Mouse (Mus musculus) ovary, postnatal 14 days (tissue): Measurements from ENCODE around the gene Sema5a.
"Not testable (repeated sequence)": the region's sequence is repeated elsewhere in the genome, so short reads cannot be mapped to it uniquely, and the experiment has no call there.

Experiments
- DNase-seq: peaks from one replicate; pipeline ENCODE4 v3.0.0; 2022; ENCODE audit warnings: low spot score

The Sema5a gene

GRCm38 (mm10) chr15:32244344-32244955, at the start of gene Sema5a:
Gene Sema5a (plus strand): TSS chr15:32244810.
- DNase-seq = peak; percentile 54

DNA sequence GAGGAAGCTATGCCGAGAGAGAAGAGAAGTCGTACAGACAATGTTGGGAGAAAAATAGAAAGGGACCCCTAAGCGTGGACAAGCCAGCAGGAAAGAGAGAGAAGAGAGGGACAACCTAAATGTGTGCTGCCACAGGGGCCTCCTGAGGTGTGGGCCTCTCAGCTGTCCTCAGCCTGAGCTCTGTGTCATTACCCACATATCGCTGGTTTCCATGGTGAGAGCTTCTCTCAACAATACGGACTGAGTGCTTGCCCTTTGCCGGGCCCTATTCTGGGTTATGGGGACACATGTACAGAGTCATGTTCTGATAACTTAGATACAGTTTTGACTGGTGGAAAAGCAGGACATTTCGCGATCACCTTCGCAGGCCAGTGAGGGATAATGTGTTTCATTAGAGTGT, 46.5 kb upstream of the Sema5a start:
- no peak for DNase-seq

DNA sequence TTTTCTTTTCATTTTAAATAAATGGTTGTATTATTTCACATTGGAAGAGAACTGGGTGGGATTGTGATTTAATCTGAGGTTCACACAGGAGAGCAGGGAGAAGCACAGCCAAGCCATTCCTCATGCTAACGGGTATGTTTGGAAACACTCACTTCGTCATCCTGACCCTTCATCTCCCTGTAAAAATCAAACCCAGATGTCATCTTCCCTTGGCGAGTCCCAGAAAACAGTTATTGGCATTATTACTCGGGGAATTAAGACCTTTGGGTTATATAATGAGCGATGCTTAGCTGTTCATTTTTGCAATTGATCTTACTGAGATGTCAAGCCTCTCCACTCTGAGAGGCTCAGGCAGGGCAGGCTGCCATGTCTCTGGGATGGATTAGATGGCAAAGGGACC, 46.0 kb upstream of the Sema5a start:
- DNase-seq = no peak

GRCm38 (mm10) chr15:32203242-32203641, 41.4 kb upstream of the Sema5a start:
- DNase-seq = no peak

- no peak for DNase-seq
Observed at GRCm38 (mm10) chr15:32204908-32205307, 39.7 kb upstream of the Sema5a start.

DNA sequence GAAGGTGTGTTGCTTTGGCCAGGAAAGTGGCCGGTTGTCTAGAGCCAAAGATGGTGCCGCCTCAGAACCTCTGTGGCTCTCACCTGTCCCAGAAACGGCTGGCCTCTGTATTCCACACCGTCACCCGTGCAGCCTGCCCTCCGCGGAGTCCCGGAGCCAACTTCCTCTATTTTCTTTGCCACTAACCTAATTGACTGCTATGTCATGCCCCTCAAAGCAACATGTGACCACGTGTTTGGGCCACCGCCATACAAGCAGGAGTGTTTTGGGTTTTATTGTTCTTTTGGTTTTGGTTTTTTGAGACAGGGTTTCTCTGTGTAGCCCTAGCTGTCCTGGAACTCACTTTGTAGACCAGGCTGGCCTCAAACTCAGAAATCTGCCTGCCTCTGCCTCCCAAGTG, 29.9 kb upstream of the Sema5a start:
- not testable (repeated sequence) for DNase-seq

DNA sequence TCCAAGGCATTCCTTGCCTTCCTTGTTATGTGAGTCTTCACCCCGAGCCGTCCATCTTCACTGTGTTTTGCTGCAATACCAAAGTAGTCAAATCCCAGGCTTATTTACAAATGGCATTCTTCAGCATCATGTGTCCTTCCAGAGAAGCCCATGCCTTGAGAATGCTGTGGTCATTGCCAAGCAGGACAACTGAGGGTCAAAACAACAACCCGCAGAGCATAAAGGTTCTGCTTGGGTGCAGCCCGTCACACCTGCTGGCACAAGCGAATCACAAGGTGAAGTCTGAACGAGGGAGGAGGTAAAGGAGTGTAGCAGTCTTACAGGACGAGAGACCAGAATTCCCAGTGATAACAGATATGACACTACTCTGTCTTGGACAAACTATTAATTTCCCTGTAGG, 21.6 kb upstream of the Sema5a start:
- no peak for DNase-seq

GRCm38 (mm10) chr15:32225394-32225793, 19.2 kb upstream of the Sema5a start:
- DNase-seq = no peak

DNA sequence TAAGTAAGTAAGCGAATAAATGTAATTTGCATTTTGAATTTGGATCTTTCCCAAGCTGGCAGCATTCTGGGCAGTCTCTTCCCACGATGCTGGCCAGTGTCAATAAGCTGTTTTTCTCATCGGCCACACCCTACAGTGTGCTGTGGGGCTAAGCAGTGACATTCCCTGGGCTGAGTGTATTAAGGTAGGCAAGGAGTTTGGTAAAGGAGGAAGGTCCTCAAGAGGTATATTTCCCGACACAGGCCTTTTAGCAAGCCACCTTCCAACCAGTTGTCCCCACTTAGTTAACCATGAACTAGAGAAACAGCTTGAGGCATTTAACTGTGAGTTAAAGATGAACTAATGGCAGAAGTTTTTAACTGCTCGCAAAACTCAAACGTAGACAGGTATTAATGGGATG, 18.2 kb upstream of the Sema5a start:
- DNase-seq = no peak

GRCm38 (mm10) chr15:32226888-32227395, 17.7 kb upstream of the Sema5a start:
- no peak for DNase-seq

DNA sequence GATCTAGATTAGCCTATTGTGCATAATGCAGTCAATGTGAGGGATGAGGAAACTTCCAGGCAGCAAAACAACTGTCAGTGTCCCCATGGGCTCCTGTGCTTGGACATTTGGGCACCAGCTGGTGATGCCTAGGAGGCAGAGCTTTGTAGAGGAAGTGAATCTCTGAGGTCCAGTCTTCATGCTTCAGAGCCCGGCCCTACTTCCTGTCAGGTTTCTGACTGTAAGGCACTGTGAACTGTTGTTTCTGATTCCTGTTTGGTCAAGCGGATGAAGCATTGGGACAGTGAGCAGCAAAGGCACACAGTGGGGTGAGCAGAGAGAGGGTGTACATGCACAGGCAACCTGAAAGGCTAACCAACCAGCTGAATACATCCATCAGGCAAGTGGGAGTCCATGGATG, 14.5 kb upstream of the Sema5a start:
- DNase-seq = no peak

DNA sequence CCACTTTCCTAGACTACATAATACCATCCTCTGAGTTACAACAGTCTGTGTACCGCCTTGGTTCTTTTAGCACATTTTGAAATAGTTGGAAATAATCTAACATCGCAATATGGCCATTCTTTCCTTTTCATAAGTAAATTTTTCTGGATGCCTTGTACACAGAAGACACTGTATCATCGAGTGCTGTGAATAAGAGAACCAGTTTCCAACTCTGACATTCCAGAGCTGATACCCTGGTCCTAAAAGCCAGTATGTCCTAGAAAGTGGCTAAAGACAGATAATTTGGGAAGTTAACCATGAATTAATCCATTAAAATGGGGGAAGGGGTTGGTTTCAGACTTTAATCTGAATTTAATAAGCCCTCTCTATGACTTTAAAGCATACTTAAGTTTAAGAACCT, 12.4 kb upstream of the Sema5a start:
- no peak for DNase-seq

DNA sequence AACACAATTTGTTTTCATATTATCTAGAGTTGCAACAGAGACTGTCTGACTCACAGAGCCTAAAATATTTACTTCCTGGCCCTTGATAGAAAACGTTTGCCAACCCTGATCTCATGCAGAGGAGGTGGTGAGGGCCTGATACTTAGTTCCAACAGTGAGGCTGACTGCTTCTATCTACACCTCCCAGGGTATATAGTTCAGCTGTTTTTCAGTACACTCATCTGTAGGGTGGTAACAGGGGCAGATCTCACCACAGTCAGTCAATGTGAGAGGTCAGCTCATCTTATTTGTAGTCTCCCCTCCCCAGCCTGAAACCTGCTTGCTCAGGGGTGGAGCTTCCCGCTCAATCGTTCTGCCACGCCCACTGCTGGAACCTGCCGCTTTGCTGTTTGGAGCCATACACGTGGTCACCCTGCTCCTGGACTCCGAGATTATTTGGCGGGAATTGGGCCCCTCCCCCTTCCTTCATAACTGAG, 11.9 kb upstream of the Sema5a start:
- DNase-seq = not testable (repeated sequence)

- no peak for DNase-seq
Observed at GRCm38 (mm10) chr15:32233451-32233850, 11.2 kb upstream of the Sema5a start.

DNA sequence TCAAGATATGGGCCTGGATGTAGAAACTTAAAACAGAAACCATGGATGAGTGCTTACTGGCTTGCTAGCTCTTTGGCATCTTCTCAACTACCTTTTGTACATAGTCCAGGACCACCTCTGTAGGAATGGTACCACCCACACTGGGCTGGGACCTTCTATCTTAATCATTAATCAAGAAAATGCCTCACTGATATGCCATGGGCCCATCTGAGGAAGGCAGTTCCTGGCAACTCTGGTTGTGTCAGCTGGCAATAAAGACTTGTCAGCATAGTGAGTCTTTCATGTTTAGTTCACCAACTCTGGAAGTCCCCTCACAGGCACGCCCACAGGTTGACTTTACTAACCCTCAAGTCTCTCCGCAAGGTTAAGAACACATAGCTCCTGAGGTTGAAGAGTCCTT, 5.5 kb upstream of the Sema5a start:
- no peak for DNase-seq

DNA sequence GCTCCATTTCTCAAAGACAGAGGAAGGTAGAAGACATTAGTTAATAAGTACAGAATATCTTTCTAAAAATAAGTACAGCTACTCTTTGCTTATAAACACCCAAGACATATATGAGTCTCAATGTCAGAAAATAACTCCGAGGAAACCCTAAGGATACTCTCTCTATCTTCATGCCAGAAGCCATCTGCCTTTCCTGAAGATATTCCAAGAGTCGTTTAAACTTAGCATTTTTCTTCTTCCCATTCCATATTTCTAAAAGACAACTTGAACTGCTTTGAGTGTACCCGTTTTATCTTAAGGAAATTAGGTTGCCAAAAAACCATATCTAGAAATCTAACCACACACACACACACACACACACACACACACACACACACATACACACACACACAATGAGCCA, 4.5 kb upstream of the Sema5a start:
- no peak for DNase-seq

DNA sequence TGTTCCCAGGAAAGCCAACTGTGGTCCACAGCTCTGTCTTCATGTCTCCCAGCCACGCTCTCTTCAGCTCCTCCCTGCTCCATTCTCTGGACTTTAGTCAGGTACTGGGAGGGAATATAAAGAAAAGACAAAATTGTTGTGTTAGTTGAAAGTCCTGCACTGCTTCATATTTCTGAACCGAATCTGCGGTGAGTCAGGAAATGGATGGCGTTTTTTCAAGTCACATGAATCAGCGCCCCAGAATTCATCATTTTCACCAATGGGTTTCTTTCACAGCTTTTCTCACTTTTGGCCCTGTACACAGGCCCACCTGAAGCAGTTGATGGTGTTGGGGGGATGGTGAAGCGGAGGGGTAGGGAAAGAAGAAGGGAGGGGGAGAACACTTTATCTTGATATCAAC, 2.9 kb upstream of the Sema5a start:
- DNase-seq = no peak

GRCm38 (mm10) chr15:32243096-32243785, 1.4 kb upstream of the Sema5a start:
- peak; percentile 49 for DNase-seq

DNA sequence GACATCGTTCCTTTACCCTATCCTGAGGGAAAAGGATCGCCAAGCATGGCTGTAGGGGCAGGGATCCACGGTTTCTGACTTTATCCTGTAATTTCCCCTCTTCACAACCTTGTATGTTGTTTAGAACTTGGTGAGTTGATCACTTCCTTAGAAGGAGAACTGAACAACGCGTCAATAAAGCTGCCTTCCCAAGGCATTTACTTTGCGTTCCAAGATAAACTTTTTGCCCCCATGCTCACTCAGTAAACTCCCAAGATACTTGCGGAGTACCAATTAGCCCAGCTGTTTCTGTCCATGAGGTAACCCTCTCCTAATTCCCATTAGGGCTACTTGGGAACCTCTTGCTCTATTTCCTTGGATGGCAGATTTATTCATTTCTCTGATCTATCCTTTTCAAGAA, 786 bp upstream of the Sema5a start:
- DNase-seq = no peak

- peak; percentile 28 for DNase-seq
Observed at GRCm38 (mm10) chr15:32244956-32245836, 586 bp downstream of the Sema5a start.

GRCm38 (mm10) chr15:32245837-32246670, 1.4 kb downstream of the Sema5a start:
- peak; percentile 91 for DNase-seq

- no peak for DNase-seq
Observed at GRCm38 (mm10) chr15:32247281-32247680, 2.7 kb downstream of the Sema5a start.
